Mouse (Mus musculus): Measurements from ENCODE around the gene Ivd.

DNA sequence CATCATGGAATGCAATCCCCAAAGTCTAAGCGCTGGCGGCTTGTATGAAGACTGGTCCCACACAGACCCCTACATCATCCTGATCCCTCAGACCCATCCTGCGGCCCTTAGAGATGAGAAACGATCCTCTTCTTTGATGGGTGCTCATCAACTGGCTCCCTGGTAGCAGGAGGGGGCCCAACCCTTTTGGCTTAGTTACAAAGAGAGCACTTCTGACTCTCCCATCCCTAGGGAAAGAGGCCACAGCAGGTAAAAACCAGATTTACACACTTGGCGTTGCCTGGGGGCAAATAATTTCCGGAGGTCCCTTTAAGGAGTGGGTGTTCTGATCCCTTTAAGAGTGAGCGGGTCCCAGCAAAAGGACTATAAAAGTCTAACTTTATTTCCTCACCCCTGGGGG, 35.6 kb downstream of the Ivd start:
- TF ChIP-seq FLI1 (IDR thresholded peaks at IDR 0.05; ENCODE audit: low read length) (no peak), GATA1 (IDR thresholded peaks at IDR 0.05; ENCODE audit: borderline replicate concordance, low read length) (no peak)

All from megakaryocyte, embryonic 14.5 days (primary cell).